Mouse (Mus musculus) monocyte, adult 2 months (primary cell): ENCODE results near the gene Usp46.
"Not testable (repeated sequence)": the region's sequence is repeated elsewhere in the genome, so short reads cannot be mapped to it uniquely, and the experiment has no call there.

Experiments
- DNase-seq, 2 experiments: peaks; one replicate each; pipeline ENCODE4 v3.0.0; 2022; ENCODE audit warnings: low spot score in 2 of 2, low read depth in 1 of 2

Usp46 gene

DNA sequence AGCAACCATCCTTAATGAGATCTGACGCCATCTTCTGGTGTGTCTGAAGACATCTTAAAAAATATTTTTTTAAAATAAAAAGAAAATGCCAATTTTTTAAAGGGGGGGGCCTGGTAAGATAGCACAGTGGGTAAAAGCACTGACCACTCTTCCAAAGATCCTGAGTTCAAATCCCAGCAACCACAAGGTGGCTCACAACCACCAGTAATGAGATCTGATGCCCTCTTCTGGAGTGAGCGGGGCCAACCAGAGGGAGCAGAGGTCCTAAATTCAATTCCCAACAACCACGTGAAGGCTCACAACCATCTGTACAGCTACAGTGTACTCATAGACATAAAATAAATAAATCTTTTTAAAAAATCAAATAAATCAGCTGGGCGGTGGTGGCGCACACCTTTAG lies 2.3 kb upstream of the Usp46 start:
- not testable (repeated sequence) for DNase-seq

DNA sequence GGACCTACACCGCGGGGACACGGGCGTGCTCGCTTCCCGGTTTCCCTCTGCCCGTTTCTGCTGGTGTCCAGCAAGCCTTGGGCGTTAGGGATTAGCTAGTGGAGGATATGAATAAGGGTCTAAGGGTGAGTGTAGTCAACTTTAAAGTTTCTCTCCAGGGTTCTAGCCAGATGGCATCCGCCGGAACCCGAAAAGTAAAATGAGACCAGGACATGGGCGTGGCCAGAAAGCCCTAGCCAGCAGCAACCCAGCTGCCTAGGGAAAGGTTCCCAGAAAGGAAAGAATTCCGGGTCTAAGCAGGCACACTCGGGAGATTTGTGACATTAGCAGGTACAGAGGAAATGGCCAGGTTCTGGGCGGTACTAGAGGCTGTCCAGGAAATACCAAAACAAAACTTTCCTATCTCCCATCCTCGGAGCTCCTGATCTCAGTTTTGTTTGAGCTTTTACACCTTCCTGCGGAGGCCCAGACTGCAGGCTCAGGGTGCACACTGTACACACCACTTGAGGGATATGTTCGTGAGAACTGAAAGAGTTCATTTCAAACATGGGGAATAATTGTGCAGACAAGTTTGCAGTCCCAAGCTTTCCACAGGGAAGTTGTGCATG lies 587 bp upstream of the Usp46 start:
- no peak for DNase-seq

DNA sequence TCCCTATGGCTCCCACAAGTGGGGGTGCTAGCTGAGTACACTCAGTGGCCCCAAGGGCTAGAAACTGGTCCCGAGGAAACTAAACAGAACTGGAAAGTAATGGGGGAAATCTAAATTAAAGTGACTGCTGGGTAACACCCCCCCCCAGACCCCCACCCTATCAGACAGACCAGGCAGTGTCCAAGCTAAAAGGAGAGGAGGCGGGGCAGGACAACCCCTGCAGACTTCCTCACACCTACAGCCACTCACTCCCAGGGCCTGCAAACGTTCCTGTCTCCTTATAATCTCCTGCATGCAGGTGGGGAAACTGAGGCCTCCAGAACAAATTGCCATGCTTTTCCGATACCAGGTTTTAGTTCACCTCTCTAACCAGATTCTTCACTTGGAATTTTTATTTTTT lies 885 bp downstream of the Usp46 start:
- no peak for DNase-seq

DNA sequence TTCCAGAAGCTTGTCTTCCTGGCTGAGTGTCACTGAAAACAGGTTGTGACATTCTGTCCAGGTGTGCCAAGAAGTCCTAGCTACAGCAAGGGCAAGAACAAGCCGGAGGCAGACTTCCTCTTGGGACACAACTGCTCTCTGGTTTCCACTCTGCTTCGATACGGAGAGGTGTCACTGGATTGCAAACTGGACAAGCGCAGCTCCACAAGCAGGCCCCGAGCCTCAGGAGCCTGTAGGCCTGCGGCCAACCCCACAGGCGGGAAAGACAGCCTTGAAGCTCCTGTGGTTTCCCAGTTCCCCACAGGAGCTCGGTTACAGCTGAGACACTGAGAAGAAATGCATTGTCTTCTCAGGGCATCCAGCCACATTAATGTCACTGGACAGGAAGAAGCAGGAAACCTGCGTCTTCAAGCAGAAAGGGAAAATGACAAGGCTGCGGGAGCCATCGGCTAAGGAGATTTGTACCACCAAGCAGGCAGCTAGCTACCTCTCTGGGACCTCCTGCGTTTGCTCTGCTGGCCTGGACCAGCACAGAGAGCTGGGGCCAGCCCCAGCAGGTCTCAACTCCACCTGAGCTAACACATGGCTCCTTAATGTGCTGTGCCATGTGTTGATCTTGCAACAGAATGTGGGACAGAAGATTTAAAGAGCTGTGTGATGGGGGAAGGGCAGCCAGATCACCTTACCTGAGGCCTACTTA lies 1.7 kb downstream of the Usp46 start:
- no peak for DNase-seq

DNA sequence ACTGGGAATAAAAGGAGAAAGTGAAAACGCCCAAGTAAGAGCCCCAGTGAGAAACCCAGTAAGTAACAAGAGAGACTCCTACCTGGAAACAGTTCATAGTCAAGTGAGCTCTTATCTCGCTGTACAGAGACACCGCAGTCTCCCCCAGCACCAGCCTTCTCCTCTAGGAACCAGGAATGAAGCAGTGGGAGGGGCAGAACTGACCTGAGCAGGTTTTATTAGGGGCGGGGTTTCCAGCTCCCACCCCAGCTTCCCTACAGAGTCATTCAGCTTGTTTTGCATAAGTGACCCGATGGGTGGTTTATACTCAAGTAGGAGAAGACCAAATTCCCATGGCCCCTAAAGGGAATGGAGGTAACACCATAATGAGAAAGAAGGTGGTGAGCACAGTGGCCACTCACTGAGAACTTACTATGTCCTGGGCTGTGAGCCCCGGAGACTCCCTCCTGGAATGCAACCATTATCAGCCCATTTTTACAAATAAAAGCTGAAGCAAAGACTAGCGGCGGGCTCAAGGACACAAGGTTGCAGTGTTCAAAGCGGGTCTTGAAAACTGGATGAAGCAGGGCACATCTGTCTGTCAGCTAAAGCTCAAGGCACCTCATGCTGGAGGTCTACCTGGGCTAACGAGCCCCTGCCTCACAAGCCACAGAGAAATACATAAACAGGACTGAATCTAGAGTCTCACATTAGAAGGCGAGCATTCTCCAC lies 2.5 kb downstream of the Usp46 start:
- DNase-seq: no peak

DNA sequence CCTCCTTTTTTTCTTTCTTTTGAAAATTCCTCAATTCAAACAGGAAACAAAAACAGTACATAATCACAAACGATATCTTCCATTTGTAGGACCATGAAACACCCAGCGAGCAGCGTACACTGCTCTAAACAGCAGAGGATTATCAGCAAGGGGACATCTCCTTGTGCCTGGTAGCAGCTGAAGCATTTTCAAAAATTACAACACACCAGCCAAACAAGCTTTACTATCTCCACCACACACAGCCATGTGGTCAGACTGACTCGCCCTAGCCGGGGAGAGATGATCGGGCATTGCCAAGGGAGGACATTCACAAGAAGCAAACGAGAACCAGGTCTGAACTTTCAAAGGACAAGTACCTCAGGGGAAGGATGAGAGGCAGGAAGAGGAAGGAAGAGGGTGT lies 3.4 kb downstream of the Usp46 start:
- DNase-seq: no peak

DNA sequence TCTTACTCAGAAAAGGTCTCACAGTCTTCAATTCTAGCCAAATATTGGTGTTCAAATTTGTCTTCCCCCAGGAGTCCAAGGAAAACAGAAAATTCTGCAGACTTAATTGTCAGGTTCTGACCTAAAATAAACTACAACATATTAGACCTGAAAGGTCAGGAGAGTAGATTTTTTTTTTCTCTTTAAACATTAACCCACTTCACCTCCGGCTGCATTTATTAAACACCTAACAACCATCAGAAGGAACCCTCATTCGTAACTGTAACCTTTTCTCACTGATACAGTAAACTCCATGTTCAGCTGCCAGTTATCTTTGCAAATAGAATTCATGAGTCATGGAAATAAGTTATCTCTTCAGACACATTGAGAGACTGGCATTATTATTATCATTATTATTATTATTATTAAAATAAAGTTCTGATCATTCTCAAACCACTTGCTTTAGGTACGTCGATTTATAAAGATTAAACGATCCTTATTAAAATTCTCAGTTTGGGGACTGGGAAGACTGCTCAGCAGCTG lies 4.9 kb downstream of the Usp46 start:
- no peak for DNase-seq

DNA sequence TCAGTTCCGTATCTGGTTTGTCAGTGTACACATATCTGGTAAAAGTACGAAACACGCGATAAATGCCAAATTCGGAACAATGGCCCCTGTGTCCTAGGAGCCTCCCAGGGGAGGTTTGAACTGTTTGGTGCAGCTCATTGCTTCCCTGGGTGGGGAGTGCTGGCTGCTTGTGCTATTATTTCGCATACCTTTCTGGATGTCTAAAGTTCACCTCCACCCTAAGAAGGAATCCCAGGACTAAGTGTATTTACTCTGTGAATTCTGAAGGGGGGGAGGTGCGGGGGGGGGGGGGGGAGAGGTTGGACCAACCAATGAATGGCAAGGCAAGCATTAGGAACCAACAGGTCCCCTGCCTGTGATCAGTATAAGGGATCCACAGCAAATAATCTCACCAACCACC lies 6.0 kb downstream of the Usp46 start:
- DNase-seq: no peak

DNA sequence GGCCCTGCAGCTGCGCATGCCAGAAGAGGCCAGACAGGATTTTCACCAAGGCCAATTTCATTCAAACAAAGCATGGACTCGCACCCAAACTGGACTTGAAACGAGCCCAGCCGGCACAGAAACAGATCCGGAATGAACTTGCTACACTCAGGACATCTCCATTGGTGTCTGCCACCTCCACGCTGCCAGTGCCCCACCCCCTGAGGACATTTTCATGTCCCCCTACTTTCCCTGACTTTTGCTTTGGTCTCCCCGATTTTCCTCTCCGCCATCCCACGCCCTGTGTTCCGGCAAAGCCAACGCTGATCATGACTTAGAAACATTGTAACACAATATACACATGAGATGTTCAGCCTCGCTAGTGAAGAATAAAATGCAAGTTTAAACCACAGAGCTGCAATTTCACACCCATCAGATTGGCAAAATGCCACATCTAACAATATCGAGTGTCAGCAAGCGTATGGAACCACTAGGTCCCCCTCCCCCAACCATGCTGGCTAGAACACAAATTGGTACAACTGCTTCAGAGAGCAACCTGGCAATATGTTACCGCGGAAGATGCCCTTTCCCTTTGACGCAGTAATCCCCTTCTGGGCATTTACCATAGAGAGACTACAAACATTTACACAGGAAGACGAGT lies 6.7 kb downstream of the Usp46 start:
- DNase-seq: no peak

DNA sequence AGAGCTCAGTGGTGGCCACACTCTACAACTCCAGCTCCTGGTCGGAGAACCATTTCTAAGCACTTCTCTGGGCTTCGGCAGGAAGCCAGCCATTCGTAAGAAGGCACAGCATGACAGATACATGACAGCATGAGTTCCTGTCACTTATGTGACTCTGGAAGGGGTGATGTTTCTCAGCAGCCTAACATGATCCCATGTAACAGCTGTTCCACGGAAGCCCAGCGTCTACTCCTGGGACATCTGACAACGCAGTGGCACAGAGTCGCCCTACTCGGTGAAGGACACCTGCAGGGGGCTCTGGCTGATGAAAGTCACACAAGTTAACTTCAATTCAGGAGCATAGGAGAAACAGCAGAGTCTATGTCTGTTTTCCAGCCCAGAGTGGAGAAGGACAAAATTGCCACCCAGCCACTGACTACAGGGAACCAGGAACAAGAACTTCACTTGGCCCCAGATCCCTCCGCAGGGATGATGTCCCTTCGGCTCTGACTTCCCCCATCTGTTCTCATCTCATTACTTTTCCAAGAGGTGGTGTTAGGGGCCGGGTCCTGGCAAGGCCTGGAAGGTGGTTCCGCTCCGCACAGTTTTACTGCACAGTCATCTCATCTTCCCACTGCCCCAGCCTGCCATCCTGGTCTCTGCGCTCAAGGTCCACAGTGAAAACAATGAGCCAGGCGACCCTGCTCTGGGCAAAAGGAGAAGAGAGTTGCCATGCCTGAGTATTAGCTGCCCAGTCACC lies 15.9 kb downstream of the Usp46 start:
- DNase-seq: no peak

DNA sequence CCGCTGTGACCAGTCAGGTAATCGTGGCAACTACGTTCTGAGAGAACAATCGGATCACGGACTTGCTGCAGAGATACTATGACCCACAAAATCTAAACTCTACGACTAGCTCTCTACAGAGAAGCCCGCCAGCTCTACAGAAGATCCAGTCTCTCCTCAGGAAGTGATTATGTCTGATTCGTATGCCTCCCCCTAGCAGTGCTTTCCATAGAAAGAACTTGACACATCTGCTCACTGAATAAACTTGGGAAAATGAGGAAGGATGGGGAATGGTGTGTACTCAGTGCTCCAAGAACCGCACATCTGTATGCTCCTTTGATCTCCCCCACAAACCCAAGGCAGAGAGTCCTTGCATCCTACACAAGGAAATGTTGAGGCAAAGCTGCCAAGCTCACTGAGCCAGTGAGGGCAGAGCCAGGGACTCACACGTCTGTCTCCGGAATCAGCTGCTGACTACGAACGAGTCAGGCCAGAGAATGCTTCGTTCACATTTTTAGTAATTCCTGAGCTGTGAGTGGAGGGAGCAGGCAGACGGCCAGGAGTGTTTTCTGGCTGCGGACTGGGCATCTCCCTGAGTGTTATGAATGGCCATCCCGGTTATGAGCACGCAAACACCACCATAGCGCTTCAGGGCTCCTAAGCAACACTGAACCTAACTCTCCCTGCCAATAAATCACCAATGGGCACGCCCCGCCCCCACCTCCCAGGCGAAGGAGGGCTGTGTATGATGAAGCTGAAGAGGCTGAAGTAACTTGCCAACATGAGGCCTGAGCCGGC lies 16.6 kb downstream of the Usp46 start:
- DNase-seq: no peak

DNA sequence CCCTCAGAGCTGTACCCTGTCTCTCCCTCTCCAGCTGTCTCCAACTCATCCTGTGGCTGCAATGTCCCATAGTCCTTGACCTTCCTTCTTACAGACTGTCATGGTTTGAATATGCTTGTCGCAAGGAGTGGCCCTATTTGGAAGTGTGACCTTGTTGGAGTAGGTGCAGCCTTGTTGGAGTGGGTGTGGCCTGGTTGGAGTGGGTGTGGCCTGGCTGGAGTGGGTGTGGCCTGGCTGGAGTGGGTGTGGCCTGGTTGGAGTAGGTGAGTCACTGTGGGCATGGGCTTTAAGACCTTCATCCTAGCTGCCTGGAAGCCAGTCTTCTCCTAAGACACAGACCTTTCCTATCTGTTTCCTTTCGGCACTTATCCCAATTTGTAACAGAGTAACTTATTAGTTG lies 17.3 kb downstream of the Usp46 start:
- no peak for DNase-seq

DNA sequence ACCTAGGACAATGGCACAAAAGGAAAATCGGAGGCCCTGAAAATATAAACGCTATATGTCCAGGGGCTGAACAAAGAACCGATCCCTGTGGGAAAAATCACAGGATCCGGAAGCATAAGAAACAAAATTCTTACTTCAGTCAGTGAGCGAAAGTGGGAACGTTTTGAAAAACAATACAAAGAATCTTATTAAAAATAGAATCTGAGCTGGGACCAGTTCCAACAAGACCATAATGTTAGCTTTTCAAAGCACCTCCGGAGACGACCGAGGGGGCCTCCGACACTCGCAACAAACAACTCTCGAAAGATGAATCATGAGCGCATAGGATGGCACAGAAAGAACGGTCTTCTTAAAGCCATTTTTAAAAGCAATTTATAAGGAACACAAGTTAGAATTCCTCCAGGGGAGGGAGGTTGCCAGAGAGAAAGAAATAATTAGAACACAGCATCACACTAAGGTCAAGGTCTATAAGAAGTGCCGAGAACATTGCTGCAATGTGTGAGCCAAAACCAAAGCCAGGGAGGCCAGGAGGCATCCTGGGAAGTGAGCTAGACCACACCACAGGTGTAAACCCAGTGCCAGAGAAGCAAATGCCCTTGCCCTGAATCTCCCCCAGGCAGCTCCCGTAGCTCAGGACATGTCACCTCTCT lies 19.3 kb downstream of the Usp46 start:
- DNase-seq: no peak

DNA sequence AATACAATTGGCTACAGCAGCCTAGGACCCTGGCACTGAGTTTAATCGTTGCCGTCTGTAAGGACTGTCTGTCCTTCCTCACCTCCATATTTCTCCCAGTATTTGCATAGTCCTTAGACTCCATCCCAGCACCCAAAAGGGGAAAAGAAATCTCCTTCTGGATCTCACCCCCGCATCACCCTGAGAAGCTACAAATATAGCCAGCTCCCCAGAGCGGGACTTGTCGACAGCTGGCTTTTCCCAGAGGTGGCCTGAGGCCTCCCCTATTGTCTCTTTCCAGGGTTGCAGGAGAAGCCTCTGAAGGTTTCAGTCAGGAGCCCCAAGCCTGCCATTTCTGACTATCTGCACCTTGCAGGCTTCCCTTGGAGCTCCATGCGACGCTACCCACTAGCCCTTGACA lies 23.6 kb downstream of the Usp46 start:
- DNase-seq: no peak

DNA sequence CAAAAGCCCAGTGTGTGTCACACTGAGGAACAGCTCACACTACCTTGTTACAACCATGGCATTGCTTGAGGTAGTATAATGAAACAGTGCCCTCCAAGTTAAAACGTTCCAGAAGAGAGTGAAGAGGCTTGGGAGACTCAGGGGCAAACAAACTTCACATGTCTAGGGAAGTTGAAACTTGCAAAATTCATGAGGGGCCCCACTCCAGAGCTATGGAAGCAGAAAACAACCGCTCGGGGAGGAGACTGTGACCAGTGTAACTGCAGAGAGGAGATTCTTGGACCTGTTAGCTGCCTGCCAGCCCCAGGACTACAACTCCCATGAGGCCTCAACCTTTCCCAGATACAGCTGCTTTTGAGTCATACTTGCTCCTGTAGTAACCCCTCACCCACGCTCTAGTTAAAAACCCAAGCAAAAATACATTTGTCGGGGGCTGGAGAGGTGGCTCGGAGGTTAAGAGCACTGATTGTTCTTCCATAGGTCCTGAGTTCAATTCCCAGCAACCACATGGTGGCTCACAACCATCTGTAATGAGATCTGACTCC lies 25.4 kb downstream of the Usp46 start:
- no peak for DNase-seq

DNA sequence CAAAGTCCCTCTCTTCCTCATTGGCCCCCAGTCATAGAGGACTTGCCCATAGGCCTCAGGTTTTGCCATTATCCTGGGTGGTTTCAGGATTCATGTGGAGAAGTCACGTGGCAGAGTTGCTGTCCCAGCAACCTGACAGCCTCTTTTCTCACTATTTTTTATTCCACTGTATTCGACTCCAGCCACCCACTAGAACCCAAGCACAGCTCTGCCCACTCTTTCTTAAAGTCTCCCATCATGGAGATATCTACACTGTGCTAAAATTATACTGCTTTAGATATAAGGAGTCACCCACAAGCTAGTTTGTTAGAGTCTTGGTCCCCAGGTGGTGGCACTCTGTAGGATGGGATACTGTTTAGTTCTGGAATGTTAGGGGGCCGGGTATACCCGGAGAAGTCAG lies 27.7 kb downstream of the Usp46 start:
- no peak for DNase-seq

DNA sequence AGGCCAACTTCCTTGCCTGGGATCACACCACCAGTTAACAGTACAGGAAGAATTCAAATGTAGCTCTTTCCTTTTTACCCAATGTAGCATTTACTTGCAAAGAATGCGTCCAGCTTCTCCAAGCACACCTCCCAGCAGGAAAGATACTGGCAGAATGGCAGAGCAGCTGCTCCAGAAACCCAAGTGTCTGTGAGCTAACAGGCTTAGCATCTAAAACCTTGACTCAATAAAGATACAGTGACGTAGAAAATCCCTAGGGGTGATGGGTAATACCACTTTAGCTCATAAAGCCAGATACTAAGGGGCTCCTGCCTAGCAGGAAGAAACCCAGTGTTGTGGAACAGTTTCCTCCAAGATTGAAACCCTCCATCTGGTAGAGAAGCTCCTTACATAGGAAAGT lies 32.8 kb downstream of the Usp46 start:
- no peak for DNase-seq

DNA sequence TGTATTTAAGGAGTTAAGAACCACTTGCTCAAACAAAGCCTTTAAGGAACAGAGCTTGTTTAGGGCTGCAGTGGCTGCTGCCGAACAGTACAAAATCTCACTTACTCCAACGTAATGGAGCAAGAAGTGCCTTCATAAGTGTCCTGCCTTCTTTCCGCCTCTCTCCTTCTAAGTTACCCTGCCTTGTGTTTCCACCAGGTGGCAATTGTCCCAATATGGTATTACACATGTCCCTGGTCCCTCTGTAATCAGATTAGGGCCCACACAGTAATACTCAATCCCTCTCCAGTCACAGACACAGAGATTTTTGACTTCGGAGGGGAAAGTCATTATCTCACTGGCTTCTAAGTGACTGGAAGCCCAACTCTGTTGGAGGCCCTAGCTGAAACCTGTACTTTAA lies 34.1 kb downstream of the Usp46 start:
- no peak for DNase-seq

DNA sequence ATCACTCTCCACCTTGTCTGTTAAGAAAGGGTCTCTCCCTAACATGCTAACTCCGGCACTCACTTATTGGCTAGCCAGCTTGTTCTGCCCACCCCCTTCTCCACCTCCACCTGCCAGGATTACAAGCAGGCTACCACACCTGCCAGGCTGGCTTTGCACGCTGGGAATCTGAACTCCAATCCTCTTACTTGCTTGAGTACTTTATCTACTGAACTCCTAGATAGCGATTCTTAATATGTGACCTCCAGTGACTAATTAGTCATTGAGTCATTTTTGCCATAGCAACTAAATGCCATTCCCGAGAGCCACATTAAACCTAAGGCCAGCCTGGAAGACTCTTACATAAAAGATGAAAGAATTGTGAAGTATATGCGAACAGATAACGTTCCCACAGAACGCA lies 38.4 kb downstream of the Usp46 start:
- no peak for DNase-seq
